Mouse (Mus musculus) testis, postnatal 10 days (tissue): Measurements from ENCODE around the gene Rbm48.

Experiments
- DNase-seq: peaks from one replicate; pipeline ENCODE4 v3.0.0; 2021; ENCODE audit warnings: low spot score

Gene Rbm48

DNA sequence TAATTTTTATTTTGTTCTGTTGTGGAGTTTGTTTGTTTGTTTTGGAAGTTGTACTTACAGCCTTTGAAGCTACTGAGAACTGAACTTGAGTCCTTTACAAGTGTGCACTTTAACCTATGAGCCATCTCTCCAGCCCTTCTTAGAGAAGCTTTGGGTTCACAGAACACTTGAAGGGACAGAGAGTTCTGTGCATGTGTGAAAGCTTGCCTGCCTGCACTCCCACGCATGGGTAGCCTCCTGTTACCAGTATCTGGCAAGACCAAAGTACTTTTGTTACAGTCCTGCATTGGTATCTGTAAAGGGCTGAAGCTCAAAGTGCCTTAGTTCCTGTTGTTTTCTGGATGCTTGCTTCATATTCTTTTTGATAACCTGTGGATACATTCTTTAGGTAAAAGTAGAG is 50.2 kb downstream of the Rbm48 start:
- DNase-seq = no peak

DNA sequence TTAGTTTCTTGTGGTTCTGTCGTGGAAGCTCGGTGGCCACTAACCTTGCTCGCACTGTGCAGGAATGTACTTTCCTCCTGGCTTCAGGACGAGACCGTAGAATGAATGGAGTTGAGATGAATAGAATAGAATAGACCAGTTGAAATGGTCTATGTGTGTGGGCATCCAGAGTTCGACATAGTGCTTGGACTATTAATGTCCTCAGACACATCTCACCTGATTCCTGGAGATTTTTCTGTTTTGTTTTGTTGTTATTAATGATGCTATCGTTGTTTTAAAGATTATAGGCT is 52.0 kb downstream of the Rbm48 start:
- no peak for DNase-seq

- peak; percentile 99 for DNase-seq
These were observed 52.5 kb downstream of the Rbm48 start, which contains the start of gene Fam133b for GRCm38 (mm10) chr5:3543629-3544479. TSS of gene Fam133b (plus strand) at chr5:3543833.

DNA sequence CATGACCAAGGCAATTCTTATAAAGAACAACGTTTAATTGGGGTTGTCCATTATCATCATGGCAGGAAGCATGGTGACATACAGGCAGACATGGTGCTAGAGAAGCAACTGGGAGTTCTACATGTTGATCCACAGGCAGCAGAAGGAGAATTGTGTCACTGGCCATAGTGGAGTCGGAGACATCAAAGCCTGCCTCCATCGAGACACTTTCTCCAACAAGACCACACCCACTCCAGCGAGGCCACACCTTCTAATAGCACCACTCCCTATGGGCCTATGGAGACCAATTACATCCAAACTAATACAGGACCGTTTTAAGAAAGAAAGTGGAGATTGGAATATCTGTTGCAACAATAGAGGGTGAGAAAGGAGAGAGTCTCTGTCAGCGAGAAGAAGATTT is 54.5 kb downstream of the Rbm48 start:
- no peak for DNase-seq

DNA sequence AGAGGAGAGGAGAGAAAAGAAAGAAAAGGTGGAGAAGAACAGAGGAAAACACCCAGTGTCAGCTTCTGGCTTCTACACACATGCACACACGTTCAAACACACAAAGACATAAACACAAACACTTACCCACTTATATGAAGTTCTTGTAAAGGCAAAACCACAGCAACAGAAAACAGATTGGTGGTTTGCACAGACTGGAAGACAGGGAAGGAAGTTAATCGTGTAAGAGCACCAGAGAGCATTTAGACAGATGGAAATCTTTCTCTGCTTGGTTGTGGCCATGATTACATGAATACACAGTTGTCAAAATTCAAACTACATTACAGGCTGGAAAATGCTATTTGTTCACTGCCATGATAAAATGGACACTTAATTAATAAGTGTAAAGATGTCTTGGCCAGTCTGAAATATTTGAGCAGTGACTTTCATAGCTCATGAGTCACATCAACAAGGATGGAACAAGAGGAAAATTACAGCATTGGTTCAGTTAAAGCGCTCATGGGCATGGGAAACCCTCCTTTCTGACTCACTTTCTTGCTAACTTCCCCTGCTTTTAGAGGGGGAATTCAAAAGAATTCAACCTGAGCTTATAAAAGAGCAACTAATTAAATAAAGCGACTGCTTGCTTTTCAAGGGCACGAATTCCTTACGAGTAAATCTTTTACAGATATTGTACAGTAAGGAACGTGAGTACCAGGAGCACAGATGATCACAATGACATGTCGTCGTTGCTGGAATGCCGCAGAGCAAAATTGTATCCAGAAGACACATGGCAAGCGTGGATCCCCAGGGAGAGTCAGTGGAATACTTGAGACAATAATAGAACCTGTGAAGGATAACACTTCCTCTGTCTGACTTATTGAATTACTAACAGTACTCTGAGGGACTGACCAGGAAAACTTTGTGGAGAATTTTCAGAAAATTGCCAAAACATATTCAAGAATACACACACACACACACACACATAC is 57.6 kb downstream of the Rbm48 start:
- no peak for DNase-seq

GRCm38 (mm10) chr5:3536592-3537212 is 59.7 kb downstream of the Rbm48 start:
- DNase-seq = no peak
